Mouse (Mus musculus) heart, adult 2 months (tissue): ENCODE measurements around the gene Pigb. TPM values are rescaled to one million over a fixed set of nuclear protein-coding genes. Genes with fewer than 3 reads are reported as not detected.

Experiments
- DNase-seq, 2 experiments: peaks; one replicate each; pipeline ENCODE4 v3.0.0; 2021
- H3K27ac ChIP-seq: fragments of 200-600 bp; 2 replicates; pipeline ENCODE4 v1.8.1; 2022
- H3K27me3 ChIP-seq: fragments of 200-500 bp; 2 replicates; pipeline ENCODE4 v1.6.1; 2012; ENCODE audit warnings: mild to moderate bottlenecking, low read length, inconsistent platforms, mixed read lengths; ENCODE audit not compliant: control insufficient read depth, insufficient read depth
- H3K36me3 ChIP-seq: fragments of 200-500 bp; 2 replicates; pipeline ENCODE4 v1.6.1; 2012; ENCODE audit warnings: low read length, inconsistent platforms; ENCODE audit not compliant: control insufficient read depth, insufficient read depth
- H3K4me1 ChIP-seq: fragments of 200-500 bp; 2 replicates; pipeline ENCODE4 v1.6.1; 2011; ENCODE audit warnings: low read length; ENCODE audit not compliant: control insufficient read depth, insufficient read depth
- H3K4me3 ChIP-seq: fragments of 200-600 bp; 2 replicates; pipeline ENCODE4 v1.8.1; 2022
- H3K79me2 ChIP-seq: fragments of 200-500 bp; replicated peaks from 2 replicates; pipeline ENCODE4 v1.6.1; 2012; ENCODE audit warnings: mild to moderate bottlenecking, inconsistent platforms, low read length, moderate library complexity, mixed read lengths; ENCODE audit not compliant: control insufficient read depth, insufficient read depth
- H3K9ac ChIP-seq: fragments of 200-500 bp; 2 replicates; pipeline ENCODE4 v1.6.1; 2012; ENCODE audit warnings: low read depth, mild to moderate bottlenecking, control low read depth, inconsistent platforms, low read length, mixed read lengths
- CTCF ChIP-seq: fragments of 200-600 bp; IDR thresholded peaks from 2 replicates; pipeline ENCODE4 v1.8.1; 2022; ENCODE audit warnings: antibody characterized with exemption, mild to moderate bottlenecking, moderate library complexity
- EP300 ChIP-seq: fragments of 200-500 bp; IDR thresholded peaks from 2 replicates; pipeline ENCODE4 v1.6.1; 2011; ENCODE audit warnings: low read depth, low read length, control low read depth; ENCODE audit not compliant: insufficient read depth
- POLR2A ChIP-seq: fragments of 200-500 bp; IDR thresholded peaks from 2 replicates; pipeline ENCODE4 v1.6.1; 2011; ENCODE audit warnings: mild to moderate bottlenecking, low read depth, low read length, control low read depth; ENCODE audit not compliant: insufficient read depth
- WGBS: fragments of 180-500 bp; shearing (Covaris S2); methylation state at CpG from one replicate; pipeline ENCODE4 v1.1.7; 2018; 5-methylcytosine and 5-hydroxymethylcytosine counted together
- intact Hi-C: fragments of 180-260 bp; cut with DNase I; formaldehyde crosslinking; loops from one replicate; pipeline ENCODE4 v1.15.1; 2025
- polyA plus RNA-seq: library from polyadenylated mRNA; depleted of rRNA; stranded (reverse); fragments of >200 nt; gene quantifications from 2 replicates; pipeline ENCODE4 v1.2.3, GENCODE M21; 2012
- total RNA-seq, 2 experiments: library from RNA; stranded (reverse); gene quantifications; 2 replicates each; pipeline ENCODE4 v1.2.3; 2021

Pigb gene
- total and polyA plus RNA-seq, 3 experiments: 1.6 to 4.5 (median 2.2) TPM

- H3K79me2 ChIP-seq: no peaks in the 10 kb centered on the region
- DNase-seq: no peak
- H3K4me3 ChIP-seq: no peak overlapping the region
- no peaks in the 10 kb centered on the region for H3K4me1 ChIP-seq
- 35% methylated on average over 17 of the region's 17 CpGs for WGBS
- no peaks in the 10 kb centered on the region for H3K36me3 ChIP-seq
- H3K9ac ChIP-seq: no peak overlapping the region
- no peak for TF ChIP-seq POLR2A
- TF ChIP-seq EP300: no peak
- TF ChIP-seq CTCF: no peak
- H3K27ac ChIP-seq: no peak overlapping the region
- intact Hi-C loops: no loop called here
- H3K27me3 ChIP-seq: no peaks in the 10 kb centered on the region
Observed at GRCm38 (mm10) chr9:73025818-73026636, 14.2 kb downstream of the Pigb start.

GRCm38 (mm10) chr9:73020566-73021097 is 19.5 kb downstream of the Pigb start:
- TF ChIP-seq POLR2A: no peak
- no peak for TF ChIP-seq CTCF
- TF ChIP-seq EP300: no peak
- Histone ChIP-seq H3K4me1 (no peaks in the 10 kb centered on the region), H3K36me3 (no peaks in the 10 kb centered on the region), H3K27ac (no peak overlapping the region), H3K27me3 (no peaks in the 10 kb centered on the region), H3K4me3 (no peak overlapping the region), H3K79me2 (no peaks in the 10 kb centered on the region), H3K9ac (no peak overlapping the region)
- DNase-seq: no peak
- WGBS: 93% methylated on average over 5 of the region's 5 CpGs
- intact Hi-C loops: no loop called here

- H3K4me1 ChIP-seq: no peaks in the 10 kb centered on the region
- H3K4me3 ChIP-seq: no peak overlapping the region
- TF ChIP-seq EP300 (no peak), CTCF (no peak), POLR2A (no peak)
- 79% methylated on average over 10 of the region's 10 CpGs for WGBS
- no peaks in the 10 kb centered on the region for H3K36me3 ChIP-seq
- intact Hi-C loops: no loop called here
- H3K79me2 ChIP-seq: no peaks in the 10 kb centered on the region
- no peaks in the 10 kb centered on the region for H3K27me3 ChIP-seq
- no peak overlapping the region for H3K9ac ChIP-seq
- H3K27ac ChIP-seq: no peak overlapping the region
- DNase-seq: peak in 1 of 2 experiments; percentile 11
Observed at GRCm38 (mm10) chr9:73019841-73020240, 20.3 kb downstream of the Pigb start.

GRCm38 (mm10) chr9:73014724-73015123 is 25.5 kb downstream of the Pigb start:
- no peak for TF ChIP-seq POLR2A
- TF ChIP-seq EP300: no peak
- TF ChIP-seq CTCF: no peak

GRCm38 (mm10) chr9:73012629-73013028 is 27.5 kb downstream of the Pigb start:
- H3K9ac ChIP-seq: no peak overlapping the region
- no peak overlapping the region for H3K4me3 ChIP-seq
- H3K27ac ChIP-seq: no peak overlapping the region
- H3K27me3 ChIP-seq: no peaks in the 10 kb centered on the region
- no peak for DNase-seq
- no peaks in the 10 kb centered on the region for H3K36me3 ChIP-seq
- no peaks in the 10 kb centered on the region for H3K79me2 ChIP-seq
- no peaks in the 10 kb centered on the region for H3K4me1 ChIP-seq
- no peak for TF ChIP-seq EP300
- TF ChIP-seq CTCF: peak; percentile 15; the same call in 1 of the 2 replicates
- no peak for TF ChIP-seq POLR2A
- intact Hi-C loops: no loop called here
- WGBS: 93% methylated on average over 4 of the region's 4 CpGs

More at GRCm38 (mm10) chr9:73014724-73015123, 25.5 kb downstream of the Pigb start:
- no peaks in the 10 kb centered on the region for H3K4me1 ChIP-seq
- no peak for DNase-seq
- 66% methylated on average over 13 of the region's 13 CpGs for WGBS
- H3K4me3 ChIP-seq: no peak overlapping the region
- no peak overlapping the region for H3K27ac ChIP-seq
- no peaks in the 10 kb centered on the region for H3K27me3 ChIP-seq
- H3K36me3 ChIP-seq: no peaks in the 10 kb centered on the region
- H3K9ac ChIP-seq: no peak overlapping the region
- H3K79me2 ChIP-seq: no peaks in the 10 kb centered on the region
- intact Hi-C loops: no loop called here

- Histone ChIP-seq H3K4me3 (no peak overlapping the region), H3K36me3 (no peaks in the 10 kb centered on the region), H3K27ac (no peak overlapping the region), H3K27me3 (no peaks in the 10 kb centered on the region), H3K79me2 (no peaks in the 10 kb centered on the region), H3K9ac (no peak overlapping the region), H3K4me1 (no peaks in the 10 kb centered on the region)
- no peak for DNase-seq
- intact Hi-C loops: no loop called here
- 56% methylated on average over 3 of the region's 3 CpGs for WGBS
- TF ChIP-seq EP300 (no peak), CTCF (no peak), POLR2A (no peak)
Observed at GRCm38 (mm10) chr9:73008384-73008783, 31.8 kb downstream of the Pigb start.
